Mouse (Mus musculus) heart, postnatal 0 days (tissue): Measurements from ENCODE around the gene Tub.

Source experiments
- CTCF ChIP-seq: IDR thresholded peaks from 2 replicates; pipeline ENCODE4 v1.5.1; 2016; ENCODE audit warnings: antibody characterized with exemption, control low read depth, low read depth
- EP300 ChIP-seq: IDR thresholded peaks from 2 replicates; pipeline ENCODE4 v1.6.1; 2016; ENCODE audit warnings: antibody characterized with exemption, low read depth

DNA sequence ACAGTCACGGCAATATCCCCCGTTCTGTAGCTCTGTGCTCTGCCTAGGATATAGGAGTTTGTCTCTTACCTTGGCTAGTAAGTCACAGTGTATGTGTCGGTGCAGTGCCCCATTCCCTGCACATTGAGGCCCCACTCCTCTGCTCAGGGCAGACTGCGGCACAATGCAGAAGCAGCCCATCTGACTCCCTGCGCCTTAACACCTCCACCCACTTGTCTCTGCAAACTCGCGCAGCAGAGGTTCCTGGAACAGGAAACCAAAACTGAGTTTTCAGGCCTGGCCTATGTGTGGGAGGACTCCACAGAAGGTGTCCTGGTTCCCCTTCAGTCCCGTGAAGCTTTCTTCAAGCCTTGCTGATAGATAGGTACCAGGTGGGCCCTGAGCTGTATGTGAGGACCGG lies 41.1 kb downstream of the Tub start:
- TF ChIP-seq CTCF (no peak), EP300 (no peak)
